Mouse (Mus musculus) testis, adult 2 months (tissue): ENCODE measurements around the gene Masp1.

Experiments used
- CTCF ChIP-seq: fragments of 200-500 bp; IDR thresholded peaks from 2 replicates; pipeline ENCODE4 v1.5.1; 2012; ENCODE audit warnings: low read depth, mild to moderate bottlenecking, inconsistent platforms, low read length, moderate library complexity; ENCODE audit not compliant: control insufficient read depth, insufficient read depth, insufficient replicate concordance
- POLR2A ChIP-seq: fragments of 200-500 bp; IDR thresholded peaks from 2 replicates; pipeline ENCODE4 v1.6.1; 2012; ENCODE audit warnings: low read depth, mild to moderate bottlenecking, inconsistent platforms, low read length, moderate library complexity; ENCODE audit not compliant: control insufficient read depth

DNA sequence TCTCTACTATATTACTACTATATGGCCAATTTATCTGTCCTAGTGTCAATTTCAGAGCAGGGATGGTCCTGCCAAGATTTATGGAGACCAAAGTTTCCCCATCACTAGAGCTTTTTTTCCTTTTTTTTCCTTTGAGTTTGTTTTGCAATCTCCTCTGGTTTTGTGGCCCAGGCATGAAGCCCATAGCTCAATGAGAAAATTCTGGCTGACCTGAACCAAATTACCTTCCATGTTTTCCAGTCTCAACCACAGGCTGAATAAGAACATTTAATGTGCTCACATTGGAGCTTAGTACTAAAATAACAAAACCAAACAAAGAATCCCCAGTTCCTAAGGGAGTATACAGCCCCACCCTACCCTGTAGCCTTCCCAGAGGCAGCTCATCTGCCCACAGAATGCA is 44.0 kb downstream of the Masp1 start:
- TF ChIP-seq POLR2A: no peak
- TF ChIP-seq CTCF: no peak
